ENCODE assay signal across 12 mouse cellular contexts in genomic region chr11:11223162-11223561, GRCm38 (mm10).
DNase-seq lines count a peak whose midpoint lies in the region; ATAC-seq lines count a peak whose summit lies in the region.
"Had no signal": no experiment of that assay in that cellular context is flagged by ENCODE, and none has a peak within 500 bp of the region (broad histone marks: within the 10 kb centered on the region; RNA-seq: fewer than 3 reads in every experiment).

No protein-coding gene starts in this region.

- peak; percentile 81 for ATAC-seq in frontal cortex, adult (ENCODE audit: low TSS enrichment)
- peak; percentile 67 to 78; a peak in 3 of 4 replicates for ATAC-seq in hematopoietic stem cell, adult 5-6 weeks (replicated peaks in 1 of 2; ENCODE audit: insufficient read depth in 1 of 2, low FRiP score in 2 of 2, low TSS enrichment in 1 of 2, low read depth in 1 of 2, poor library complexity in 2 of 2, severe bottlenecking in 2 of 2)
- ATAC-seq: activated CD4-positive, CD25-positive, alpha-beta regulatory T cell, adult 4 months; inflammation-experienced regulatory T-cells, adult 6 months had no signal

- DNase-seq in frontal cortex, postnatal 10 days (ENCODE audit: low spot score in 2 of 2), result no peak
- DNase-seq in left cerebral cortex, adult 11 months (ENCODE audit: low spot score), result peak; percentile 4
- no peak for DNase-seq in left cerebral cortex, postnatal 4 days
- peak; percentile 47 for DNase-seq in brain, adult 2 months (ENCODE audit: low read depth, low spot score)
- no peak for DNase-seq in urinary bladder, postnatal 14 days (ENCODE audit: low spot score)
- no peak for DNase-seq in gastrocnemius, adult 18-20 months (ENCODE audit: low spot score)
- DNase-seq: cerebellum, adult 9-10 months; liver had no signal

- intact Hi-C loops in left cerebral cortex, postnatal 4 days (cut with DNase I), result no loop called here

Comparison
In these comparisons a context has a peak if more than half of its experiments do, and no peak if none do; other contexts are left out.
1. DNase-seq: peak in left cerebral cortex, adult 11 months (single experiment) and brain, adult 2 months (single experiment); none in frontal cortex, postnatal 10 days (0 of 2), left cerebral cortex, postnatal 4 days (single experiment), urinary bladder, postnatal 14 days (single experiment) and gastrocnemius, adult 18-20 months (single experiment).